Mouse (Mus musculus): ENCODE data around the gene Plcl1.

Gene Plcl1

DNA sequence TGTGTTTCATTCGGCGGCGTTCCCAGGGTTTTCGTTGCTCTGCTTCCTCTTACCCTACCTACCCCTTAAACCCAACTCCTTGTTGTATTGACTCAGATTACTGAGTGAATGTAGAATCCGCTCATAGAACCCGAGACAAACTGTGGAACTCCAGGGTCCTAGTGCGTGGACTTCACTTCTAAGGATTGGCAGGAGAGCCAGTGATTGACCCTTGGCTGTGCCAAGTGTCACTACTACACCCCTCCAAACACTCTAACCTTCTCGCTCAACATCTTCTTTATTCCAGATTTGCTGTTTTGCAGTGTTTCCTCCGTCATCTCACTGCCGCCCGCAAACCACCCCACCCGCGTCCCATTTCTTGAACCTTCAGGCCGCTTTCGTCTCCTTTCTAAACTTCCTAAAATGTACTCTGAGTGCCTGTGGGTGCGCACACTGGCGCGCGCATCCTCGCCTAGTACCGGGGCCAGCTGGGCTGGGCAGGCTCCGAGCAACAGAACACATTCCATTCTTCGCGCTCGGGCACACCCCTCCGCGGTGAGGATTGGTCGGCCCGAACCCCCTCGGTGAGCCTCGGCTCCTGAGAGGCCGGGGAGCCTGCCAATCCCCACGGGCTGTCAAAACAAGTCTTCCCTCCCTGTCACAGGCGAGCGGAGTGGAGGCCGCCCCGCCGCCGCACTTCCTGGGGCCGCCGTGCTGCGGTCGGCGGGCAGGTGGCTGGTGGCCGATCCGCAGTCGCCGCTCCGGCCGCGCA is at the start of gene Plcl1:
Plcl1 (plus strand) TSS at position 650 of the 751 bp plus-strand sequence.
- peak; percentile 95 for DNase-seq (ENCODE audit: low spot score)

DNA sequence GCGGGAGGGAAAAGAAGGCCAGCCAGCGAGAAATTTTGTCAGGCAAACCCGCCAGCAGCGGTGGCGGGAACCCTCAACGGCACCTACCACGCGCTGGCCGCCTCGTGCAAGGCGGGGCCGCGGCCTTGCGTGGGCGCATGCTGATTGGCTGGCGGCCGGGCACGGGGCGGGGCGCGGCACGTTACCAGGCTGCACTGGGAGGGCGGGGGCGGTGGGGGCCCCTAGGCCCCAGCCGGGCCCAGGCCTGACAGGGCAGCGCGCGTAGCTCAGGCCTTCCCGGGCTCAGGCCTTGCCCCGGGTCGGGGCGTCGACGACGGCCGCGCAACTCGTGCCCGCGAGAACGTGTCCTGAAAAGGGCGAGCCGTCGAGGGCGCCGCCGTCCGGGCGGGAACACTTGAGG is 43.1 kb upstream of the Plcl1 start:
- DNase-seq (ENCODE audit: low spot score), result no peak

DNA sequence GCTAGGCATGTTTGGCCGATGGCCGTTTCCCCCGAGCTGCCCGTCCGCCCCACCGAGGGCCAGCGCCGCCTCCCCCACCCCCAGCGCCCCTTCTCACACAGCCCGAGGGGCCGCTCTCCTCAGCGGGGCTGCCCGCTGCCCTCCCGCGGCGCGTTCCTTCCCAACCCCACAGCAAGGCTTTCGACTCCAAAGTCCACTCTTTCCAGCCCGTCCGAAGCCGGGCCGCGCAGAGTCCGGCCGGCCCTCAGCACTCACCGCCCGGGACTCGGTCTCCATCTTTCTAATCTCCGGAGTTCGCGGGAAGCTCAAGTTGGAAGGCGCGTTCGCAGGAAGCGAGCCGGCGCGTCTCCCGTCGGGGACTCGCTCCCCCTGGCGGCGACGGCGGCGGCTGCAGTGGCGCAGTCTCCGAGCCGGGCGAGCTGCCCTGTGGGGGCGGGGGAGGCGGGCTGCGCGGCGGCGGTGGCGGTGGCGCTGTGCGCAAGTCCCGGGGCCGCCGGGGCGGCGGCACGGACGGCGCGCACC is 42.6 kb upstream of the Plcl1 start, which contains the start of gene Boll:
Boll (minus strand) TSS at position 426 of the 522 bp plus-strand sequence.
- DNase-seq (ENCODE audit: low spot score), result peak; percentile 67

DNA sequence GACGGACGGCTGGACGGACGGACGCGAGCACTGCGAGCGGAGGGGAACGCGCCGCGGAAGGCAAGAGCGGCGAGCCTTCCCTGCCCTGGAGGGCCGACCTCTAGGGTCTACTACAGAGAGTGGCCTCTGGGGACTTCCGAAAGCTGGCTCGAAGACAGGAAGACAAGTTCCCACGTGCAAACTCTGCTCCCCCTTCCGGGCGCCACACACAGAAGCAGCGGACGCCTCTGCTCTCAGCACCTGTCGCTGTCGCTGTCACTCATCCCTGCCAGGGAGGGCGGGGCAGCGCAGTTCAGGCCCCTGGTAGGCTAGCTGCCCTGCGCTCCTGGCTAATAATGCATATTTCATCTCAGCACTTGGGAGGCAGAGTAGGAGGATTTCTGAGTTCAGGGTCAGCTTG is 42.1 kb upstream of the Plcl1 start:
- peak; percentile 35 for DNase-seq (ENCODE audit: low spot score)

DNA sequence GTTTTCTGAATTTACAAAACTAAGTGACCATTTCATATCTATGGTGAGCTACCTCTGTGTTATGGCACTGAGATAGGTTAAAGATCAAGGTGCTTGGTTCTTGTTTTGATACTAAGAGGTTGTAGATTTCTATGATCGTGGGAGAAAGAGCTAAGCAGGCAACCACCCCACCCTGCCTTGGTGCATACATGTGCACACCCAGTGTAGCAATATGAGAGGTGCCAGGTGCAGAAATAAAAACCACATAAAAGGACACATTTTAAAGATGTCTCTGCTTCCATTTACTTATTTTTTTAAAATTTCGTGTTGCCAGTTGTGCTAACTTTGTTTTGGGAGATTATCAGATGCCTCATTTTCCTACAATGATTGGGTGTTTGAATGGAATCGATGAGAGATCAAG is 33.1 kb upstream of the Plcl1 start:
- DNase-seq (ENCODE audit: low spot score), result no peak

DNA sequence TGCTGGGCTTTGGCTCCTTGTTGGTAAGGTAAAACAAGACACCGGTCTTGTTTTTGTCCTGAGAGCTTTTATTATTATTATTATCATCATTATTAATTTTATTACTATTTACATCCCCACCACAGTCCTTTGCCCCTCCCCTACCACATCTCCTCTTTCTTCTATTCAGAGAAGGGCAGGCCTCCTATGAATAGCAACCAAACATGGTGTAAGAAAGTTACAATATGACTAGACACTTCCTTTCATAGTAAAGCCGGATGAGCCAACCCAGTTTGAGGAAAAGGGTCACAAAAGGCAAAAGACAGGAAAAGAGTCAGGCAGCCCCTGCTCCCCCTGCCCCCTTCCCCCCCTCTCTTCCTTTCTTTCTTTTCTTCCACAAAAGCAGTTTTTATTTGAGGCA is 25.2 kb upstream of the Plcl1 start:
- no peak for DNase-seq (ENCODE audit: low spot score)

DNA sequence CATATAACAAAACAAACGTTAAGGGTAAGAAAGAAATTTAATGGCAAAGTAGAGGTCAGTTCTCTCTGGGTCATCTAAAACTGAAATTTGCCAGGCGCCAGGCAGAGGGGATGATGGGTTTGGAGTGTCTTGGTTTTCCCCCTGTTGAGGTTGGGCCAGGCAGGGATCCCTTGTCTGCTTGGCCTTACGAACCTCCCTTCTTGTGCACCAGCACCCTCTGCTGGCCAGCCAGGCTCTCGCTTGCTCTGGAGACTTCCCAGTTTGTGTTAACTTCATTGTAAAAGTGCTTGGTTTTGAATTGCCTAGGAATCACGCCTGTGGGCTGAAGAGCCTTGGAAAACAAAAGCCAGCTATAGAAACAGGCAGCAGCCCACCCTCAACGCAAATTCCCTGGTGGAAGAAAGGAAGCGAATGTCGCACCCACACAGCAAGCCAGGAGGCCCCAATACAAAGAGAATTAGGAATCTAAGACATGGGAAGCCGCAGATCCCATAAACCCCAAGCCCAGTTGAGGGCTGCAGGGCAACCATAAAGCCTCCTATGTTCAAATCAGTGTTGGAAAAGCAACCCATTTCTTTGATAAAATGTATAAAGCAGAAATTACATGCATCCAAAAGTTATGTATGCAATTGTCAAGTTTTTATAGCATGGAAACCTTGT is 22.5 kb upstream of the Plcl1 start:
- DNase-seq (ENCODE audit: low spot score), result peak; percentile 74

DNA sequence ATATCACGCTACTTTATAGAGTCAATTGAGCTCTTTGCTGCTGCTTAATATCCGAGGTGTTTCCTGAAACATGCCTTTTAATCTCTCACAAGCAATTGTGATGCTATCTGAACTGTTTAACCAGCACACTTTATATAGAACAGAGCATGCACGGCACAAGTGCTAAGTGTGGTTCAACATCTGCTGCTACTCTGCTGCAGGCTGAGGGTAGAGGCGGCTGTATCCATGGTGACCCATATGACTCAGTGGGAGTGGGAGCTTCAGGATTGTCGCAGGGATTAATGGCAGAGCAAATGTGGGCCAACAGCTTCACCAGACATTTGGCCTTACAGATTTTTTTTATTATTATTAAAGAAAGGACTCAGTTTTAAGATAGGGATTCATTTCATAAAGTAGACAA is 5.8 kb upstream of the Plcl1 start:
- DNase-seq (ENCODE audit: low spot score), result no peak

DNA sequence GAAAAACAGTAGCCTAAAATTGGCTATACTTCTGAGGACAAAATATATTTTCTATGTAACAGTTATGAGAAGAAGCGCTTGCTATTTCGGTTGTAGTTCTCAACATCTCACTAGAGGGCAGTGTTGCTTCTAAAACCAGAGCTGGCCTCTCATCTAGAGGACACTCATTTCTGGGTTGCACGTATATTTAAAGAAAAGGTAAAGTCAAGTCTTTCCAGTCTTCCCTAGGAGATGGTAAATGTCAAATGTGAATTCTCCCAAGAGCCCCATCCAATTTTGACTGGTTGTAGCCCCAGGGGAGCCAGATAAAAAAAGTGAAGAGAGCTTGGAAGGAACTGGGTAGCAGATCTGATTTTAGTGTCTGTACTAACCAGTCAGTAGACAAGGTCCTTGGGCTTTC is 1.3 kb upstream of the Plcl1 start:
- DNase-seq (ENCODE audit: low spot score), result peak; percentile 81

DNA sequence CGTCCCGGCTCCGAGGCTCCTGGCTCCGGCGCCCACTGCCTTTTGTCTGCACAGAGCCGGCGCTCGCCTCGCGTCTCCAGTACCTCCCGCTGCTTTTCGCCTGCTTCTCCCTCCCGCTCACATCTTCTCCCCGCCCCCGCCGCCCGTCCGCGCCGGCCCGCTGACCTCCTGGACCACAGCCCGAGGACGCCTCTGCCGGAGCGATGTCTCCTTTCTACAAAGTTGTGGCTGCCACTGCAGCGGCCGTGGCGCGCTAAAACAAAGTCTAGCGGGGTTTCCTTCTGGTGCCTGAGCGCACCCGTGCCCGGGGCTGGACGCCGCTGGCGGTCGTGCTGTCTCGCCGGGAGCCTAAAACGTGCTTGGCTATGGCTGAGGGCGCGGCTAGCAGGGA is 297 bp downstream of the Plcl1 start:
- DNase-seq (ENCODE audit: low spot score), result peak; percentile 61

DNA sequence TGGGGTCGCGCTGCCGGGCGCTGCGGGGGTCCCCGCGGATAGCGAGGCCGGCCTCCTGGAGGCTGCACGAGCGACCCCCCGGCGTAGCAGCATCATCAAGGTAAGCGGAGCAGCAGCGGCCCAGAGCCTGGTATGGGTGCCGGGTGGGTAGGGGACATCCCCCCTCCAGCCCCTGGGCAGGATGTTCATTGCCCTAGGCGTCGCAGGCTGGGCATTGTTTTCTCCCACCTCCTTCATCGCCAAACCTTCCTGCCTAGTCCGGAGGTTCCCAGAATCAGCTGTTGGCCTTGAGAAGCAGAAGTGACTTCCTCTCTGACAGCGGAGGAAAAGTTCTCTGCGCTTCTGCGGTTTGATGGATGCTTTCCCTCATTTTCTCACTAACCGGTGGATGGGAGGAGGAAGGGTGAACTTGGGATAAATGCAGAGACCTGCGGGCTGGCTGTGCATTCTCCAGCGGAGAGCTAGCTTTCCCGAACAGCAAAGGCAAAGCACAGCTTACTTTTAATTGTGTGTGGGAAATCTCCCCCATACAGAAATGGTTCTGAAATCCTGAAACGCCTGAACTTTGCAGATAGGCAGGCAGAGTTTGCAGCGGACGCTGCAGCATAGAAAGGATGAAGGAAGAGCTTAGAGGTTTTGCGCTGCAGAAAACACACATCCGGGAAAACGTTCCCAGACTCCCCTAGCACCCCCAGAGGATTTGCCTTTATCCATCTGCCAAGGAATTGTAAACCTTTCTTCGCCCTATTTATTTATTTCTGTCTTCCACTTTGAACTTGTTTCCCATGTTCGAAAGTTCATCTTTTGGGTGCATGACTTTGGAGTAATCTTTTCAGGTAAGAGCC is 1.0 kb downstream of the Plcl1 start:
- peak; percentile 14 for DNase-seq (ENCODE audit: low spot score)

DNA sequence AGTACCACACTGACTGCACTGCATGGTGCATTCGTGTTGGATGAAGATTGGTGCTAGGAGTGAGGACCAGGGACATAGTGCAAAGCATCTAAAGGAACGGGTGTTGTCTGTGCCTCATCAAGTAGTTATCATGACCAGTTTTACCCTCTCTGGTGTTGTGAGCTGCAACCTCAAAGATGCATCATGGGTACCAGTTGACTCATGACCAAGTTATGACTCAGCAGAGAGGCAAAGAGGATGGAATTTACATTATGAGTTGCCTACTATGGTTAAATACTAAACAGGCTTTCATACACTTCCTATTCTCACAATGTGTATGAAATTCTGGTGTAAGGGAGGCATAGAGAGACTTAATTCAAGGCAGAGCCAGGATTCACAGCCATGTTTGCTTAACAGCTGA is 4.9 kb downstream of the Plcl1 start:
- no peak for DNase-seq (ENCODE audit: low spot score)

DNA sequence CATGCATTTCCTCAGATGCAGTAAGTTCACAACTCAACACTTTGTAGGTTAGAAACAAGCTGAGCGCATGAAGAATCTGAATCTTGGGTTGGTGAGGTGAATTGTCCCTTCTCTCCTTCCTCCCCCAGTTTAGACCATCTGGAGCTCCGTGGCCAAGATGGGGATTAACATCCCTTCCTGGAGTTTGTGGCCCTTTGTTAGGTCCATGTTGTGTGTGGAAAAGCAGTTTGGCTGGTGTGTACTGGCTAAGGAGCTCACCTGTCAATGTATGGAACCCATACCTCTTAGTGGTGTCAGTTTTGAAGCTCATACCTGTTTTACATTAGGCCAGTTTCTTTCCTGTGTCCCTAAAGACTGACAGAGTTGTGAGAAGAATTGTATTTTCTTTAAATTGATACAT is 5.4 kb downstream of the Plcl1 start:
- no peak for DNase-seq (ENCODE audit: low spot score)

DNA sequence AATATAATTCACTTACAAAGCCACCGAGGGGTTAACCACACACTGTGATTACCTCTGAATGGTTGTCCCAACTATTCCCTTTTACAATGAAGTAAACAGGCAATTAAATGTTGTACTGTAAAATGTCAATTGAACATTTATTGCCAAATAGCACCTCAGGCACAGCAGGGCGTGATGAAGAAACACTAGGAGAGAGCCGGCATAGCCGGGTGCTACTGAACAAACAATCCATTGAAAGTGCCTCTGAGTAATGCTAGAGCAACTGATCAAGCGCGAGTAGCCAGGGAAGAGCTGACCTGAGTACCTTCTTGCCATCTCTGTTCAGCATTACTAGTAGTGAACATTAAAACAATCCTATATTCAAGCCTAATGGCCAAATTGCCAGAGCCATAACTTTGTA is 6.8 kb downstream of the Plcl1 start:
- DNase-seq (ENCODE audit: low spot score), result no peak

DNA sequence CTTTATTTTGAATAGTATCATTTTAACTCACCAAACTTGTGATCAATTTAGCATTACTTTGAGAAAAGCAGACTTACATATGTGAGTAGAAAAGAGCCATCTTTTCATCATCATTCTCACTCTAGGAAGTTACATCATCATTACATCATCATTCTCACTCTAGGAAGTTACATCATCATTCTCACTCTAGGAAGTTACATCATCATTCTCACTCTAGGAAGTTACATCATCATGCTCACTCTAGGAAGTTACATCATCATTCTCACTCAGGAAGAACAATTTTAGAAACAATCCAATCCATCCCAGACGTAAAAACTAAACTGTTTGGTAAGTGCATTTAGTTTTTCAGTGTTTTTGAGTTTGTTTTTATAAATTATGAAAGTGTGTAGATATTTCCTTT is 7.8 kb downstream of the Plcl1 start:
- no peak for DNase-seq (ENCODE audit: low spot score)

DNA sequence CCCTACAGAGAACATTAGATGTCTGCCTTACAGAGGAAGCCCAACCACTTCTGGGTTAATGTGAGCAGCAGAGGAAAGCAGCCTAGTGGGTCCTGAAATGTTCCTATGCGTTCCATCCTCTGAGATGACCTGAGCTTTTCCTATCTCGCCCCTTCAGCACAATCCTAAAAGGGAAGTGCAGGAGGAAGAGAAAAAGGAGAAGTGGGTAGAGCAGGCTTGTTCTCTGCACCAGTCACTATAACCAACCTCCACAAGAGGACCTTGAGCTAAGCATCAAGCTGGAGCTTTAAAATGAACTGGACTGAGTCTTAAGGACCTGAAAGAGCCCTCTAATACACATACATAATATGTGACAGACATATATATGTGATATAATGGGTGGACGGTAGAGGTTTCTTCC is 13.2 kb downstream of the Plcl1 start:
- no peak for DNase-seq (ENCODE audit: low spot score)

DNA sequence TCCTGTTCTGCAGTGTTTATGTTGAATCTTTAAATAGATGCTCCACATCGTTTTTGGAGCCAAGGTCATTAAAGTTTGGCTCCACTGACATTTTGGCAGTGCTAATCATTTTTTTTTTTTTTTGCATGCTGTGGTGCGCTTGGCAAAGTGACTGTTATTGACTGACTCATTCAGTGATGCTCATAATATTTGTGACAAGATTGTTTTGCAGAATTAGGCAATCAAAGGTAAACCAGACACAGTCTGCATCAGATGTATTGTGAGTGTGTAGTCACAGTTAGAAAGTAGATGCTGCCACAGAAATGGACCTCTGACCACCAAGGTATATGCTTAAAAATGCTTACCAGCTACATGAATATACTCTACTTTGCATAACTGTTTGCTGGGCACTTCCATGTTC is 21.9 kb downstream of the Plcl1 start:
- DNase-seq (ENCODE audit: low spot score), result no peak

DNA sequence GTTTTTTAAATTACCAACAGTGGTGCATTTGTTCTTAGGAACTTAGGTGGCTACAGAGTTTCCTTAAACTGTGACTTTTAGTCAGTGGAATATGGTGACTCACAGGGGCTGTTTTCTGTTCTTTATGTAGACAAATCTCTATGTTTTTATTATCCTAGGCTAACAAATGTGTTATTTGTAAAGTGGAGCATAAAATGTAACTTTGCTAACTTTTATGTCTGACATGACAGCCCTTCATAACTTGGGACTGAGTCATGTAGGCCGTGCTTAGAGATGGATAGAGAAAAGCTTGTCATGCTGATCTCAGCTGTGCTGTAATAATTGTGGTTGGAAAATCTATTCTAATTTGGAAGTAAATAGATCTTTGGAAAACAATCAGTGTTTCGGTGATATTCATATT is 23.3 kb downstream of the Plcl1 start:
- DNase-seq (ENCODE audit: low spot score), result no peak

DNA sequence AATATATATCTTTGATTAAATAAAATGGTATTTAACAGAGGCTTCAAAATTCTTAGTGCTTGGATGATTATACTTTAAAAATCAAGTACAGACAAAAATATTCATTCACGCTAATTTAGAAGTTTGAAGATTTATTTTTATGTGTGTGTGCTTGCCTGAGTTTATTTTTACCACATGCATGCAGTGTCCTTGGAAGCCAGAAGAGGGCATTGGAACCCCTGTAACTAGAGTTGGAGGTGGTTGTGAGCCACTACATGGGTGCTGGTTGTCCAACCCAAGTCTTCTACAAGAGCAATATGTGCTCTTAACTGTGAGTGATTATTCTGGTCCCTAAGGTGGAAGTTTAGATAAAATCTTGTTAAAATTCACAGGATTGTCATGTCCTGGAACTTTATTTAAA is 24.0 kb downstream of the Plcl1 start:
- DNase-seq (ENCODE audit: low spot score), result no peak

DNA sequence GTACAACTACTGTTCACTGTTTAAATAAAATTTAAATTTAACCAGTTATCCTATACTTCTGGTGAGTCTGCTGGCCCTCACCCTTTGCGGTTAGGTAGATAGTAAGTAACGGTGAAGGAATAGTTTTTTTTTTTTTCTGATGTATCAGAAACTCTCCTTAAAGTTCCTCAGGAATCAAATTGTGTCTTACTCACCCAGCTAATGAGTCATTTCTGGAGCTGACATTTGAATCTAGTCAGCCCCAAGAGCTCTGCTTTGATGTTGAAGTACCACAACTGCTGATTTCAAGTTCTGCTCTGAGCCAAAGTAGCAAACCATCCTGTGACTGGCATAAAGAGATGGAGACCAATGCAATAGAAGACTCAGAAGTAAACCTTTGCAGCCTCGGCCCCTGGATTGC is 24.9 kb downstream of the Plcl1 start:
- DNase-seq (ENCODE audit: low spot score), result no peak

DNA sequence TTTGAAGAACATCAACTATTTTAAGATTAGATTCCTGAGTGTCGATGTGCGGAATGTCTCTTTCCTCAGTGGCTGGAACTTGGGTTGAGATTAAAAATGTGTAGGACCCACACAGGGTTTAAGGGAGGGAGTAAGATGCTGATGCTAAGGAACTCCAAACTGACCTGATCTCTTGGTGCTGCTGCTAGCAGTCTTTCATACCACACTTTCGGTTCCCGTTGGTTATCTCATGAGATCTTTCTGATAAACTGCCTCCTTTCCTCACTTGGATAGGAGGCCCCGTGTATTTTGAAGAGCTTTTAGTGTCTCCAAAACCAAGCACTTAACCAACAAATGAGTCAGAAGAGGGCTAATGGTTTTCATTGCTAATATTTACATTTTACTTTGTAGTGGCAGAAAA is 30.9 kb downstream of the Plcl1 start:
- DNase-seq (ENCODE audit: low spot score), result no peak

DNA sequence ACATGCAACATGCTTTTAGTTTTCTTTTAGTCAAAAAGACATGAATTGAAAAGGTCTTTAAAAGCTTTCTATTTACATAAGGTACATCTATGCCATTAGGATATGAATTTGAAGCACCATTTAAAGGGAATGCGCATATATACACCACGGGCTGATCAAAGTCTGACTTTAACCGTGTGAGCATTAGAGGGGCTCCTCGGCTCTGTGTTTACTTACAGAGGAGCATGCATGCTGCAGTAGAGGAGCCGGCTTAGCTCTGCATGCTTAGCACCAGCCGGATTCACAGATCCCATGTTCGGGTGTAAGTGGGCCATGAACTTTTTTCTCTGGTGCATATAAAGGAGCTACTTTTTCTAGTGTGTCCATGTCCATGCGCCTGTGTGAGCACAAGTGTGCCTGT is 31.4 kb downstream of the Plcl1 start:
- no peak for DNase-seq (ENCODE audit: low spot score)

DNA sequence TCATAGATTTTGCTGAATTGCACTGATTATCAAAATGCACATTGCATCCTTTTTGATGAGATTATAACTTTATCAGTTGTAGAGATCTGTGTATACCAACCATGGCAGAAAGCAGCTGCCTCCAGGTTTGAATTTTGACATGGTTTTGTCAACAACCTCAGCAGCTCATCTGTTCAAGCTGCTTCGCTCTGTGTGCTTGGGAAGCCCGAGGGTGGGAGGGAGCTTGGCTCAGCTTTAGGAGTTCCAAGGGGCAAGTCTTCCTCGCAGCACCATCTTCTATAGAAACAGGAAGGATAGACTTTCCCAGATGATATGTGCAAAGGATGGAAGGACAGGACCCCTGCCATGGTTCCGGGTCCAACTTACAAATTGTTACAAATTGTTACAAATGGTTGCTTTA is 32.9 kb downstream of the Plcl1 start:
- DNase-seq (ENCODE audit: low spot score), result no peak

Data from lung, postnatal 25 days (tissue).